Mouse (Mus musculus): Measurements from ENCODE around the gene Gm11564.
"Not testable (repeated sequence)": the region's sequence is repeated elsewhere in the genome, so short reads cannot be mapped to it uniquely, and the experiment has no call there.

GRCm38 (mm10) chr11:99784900-99785299 is 30.6 kb downstream of the Gm11564 start, which contains the start of gene Krtap4-9:
- TF ChIP-seq USF1 (IDR thresholded peaks at IDR 0.05; ENCODE audit: low read depth, low read length); POLR2A (IDR thresholded peaks at IDR 0.05; ENCODE audit: low read depth, low read length); HCFC1 (IDR thresholded peaks at IDR 0.05; ENCODE audit: low read depth, low read length); CTCF (conservative IDR thresholded peaks at IDR 0.05 in 1 of 2, IDR thresholded peaks at IDR 0.05 in 1 of 2; ENCODE audit: low read depth in 2 of 2, low read length in 2 of 2); USF2 (conservative IDR thresholded peaks at IDR 0.05; ENCODE audit: low read depth, low read length); UBTF (IDR thresholded peaks at IDR 0.05; ENCODE audit: low read depth, low read length); RCOR1 (conservative IDR thresholded peaks at IDR 0.05; ENCODE audit: low read depth, low read length); MAFK (IDR thresholded peaks at IDR 0.05; ENCODE audit: insufficient replicate concordance, low read length); EP300 (IDR thresholded peaks at IDR 0.05; ENCODE audit: low read length); NRF1 (IDR thresholded peaks at IDR 0.05; ENCODE audit: low read depth, low read length); GABPA (IDR thresholded peaks at IDR 0.05; ENCODE audit: insufficient replicate concordance, low read depth, low read length): not testable (repeated sequence)
